Mouse (Mus musculus) ovary, adult 18-20 months (tissue): ENCODE data around the gene Gstp2.
"Not testable (repeated sequence)": the region's sequence is repeated elsewhere in the genome, so short reads cannot be mapped to it uniquely, and the experiment has no call there.

ENCODE experiments used
- DNase-seq: peaks from one replicate; pipeline ENCODE4 v3.0.0; 2022; ENCODE audit warnings: low spot score, mixed read lengths

Gene Gstp2

DNA sequence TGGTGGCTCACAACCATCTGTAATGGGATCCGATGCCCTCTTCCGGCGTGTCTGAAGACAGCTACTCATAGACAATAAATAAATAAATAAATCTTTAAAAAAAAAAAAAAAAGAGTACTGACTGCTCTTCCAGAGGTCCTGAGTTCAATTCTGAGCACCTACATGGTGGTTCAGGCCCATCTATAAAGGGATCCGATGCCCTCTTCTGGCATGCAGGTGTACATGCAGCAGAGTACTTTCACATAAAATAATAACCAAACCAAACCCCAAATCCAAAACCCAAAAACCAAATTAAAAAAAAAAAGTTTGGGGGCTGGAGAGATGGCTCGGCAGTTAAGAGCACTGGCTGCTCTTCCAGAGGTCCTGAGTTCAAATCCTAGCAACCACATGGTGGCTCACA is 3.2 kb upstream of the Gstp2 start:
- DNase-seq = not testable (repeated sequence)

DNA sequence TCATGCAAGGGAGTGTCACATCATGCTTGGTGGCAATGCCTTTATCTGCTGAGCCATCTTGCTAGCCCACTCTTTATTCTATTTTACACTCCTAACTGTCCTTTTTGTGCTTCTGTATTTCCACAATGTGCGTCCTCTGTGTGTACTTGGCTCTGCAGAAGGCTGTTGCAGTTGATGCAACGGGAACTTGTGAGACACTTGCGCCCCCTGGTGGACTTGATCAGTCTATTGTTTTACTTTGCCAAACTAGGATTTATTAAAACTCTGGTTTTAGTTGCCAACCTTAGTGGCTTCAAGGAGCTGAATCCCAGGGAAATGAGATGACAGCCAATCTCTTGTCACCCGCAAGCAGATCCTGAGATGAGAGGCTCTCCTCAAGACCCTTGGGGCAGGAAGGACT is 2.0 kb upstream of the Gstp2 start:
- DNase-seq = peak; percentile 51

DNA sequence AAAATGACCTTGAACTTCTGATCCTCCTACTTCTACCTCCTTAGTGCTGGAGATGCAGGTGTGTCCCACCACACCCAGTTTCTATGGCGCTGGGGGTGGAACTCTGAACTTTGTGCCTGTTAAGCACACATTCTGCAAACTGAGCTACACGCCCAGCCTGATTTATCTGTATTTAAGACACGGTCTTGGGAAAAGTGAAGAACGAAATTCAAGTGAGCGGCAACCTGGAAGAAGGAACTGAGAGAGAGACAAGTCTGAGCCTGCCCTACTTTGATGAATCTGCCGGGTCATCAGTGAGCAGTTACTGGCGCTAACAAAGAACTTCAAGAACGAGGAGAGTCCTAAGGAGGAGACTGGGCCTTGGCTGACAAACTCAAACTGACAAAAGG is 1.0 kb upstream of the Gstp2 start:
- no peak for DNase-seq

DNA sequence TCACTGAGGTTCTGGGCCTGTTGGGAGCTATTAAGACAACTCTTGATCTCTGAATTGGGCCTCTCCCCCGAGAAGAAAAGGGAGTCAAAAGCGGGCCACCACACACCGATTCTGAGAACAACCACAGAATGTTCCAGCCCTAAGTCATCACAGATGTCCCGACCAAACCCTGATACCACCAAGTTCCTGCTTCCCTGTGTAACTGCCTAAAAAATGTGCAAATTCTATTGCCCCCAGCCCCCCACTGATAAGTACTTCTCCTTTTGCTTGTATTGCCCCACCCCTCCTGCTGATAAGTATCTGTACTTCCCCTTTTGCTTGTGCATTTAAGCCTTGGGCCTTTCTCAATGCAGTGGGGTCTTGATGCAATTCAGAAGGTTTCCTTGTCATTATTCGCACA is 1.7 kb downstream of the Gstp2 start:
- not testable (repeated sequence) for DNase-seq

DNA sequence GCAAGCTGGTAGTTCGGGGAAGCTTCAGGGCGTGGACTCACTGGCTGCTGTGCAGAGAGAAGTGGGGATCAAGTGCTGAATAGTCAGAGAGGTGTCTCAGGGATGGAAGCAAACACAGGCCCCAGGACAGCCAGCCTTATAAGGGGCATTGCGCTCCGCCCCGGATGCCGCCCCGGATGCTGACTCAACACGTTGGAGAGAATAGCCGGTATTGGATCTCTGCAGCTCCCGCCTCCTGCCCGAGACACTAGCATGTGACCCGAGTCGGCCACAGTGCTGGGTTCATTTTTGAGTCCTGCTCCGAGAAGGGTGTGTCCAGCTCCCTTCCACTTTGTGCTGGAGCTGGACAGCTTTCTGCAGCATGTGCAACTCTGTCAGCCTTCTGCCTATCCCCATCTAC is 3.7 kb downstream of the Gstp2 start:
- no peak for DNase-seq

DNA sequence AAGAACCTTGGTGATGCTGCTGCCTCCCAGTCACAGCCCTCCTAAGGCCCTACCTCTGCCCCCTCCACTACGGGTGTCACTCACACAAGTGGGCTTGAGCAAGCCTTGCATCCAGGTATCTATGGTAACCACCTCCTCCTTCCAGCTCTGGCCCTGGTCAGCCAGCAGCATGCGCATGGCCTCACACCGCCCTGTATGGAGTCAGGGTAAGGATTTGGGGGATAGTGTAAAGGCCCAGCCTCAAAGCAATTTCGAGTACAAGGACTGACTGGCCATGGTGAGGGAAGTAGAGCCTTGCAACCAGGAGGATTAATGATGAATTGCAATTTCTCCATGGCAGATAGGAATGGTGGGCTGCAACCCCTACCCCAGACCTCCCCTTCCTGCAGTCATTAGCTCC is 4.3 kb downstream of the Gstp2 start:
- DNase-seq = not testable (repeated sequence)

DNA sequence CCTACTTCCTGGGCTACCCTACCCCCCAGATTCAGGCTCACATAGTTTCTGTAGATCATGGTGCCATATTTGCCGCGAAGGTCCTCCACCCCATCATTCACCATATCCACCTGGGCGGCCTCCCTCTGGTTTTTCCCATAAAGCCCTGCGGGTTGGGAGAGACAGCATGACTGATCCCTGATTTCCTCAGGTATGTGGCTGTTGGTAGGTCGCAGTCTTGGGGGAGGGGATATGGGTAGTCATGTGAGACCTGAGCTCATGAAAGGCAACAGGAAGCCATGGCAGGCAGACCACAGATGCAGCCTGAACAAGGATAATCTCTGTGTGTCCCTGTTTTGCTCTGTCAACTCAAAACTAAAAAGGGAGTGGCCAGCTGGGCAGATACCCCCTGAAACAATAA is 4.9 kb downstream of the Gstp2 start:
- not testable (repeated sequence) for DNase-seq

DNA sequence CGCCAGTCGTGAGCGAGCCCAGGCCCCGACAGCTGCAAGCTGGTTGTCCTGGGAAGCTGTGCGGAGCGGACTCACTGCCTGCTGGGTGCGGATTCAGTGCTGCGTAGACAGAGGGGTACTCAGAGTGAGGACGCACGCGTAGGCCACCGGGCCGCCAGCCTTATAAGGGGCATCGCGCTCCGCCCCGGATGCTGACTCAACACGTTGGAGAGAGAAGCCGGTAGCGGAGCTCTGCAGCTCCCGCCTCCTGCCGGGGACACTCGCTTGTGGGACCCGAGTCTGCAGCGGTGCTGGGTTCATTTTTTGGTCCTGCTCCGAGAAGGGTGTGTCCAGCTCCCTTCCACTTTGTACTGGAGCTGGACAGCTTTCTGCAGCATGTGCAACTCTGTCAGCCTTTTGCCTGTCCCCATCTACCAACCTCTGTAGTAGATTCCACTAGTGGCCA is 8.0 kb downstream of the Gstp2 start, which contains the start of gene Gstp1:
Gene Gstp1 (minus strand): TSS at position 198 of the 445 bp plus-strand sequence.
- peak; percentile 85 for DNase-seq

DNA sequence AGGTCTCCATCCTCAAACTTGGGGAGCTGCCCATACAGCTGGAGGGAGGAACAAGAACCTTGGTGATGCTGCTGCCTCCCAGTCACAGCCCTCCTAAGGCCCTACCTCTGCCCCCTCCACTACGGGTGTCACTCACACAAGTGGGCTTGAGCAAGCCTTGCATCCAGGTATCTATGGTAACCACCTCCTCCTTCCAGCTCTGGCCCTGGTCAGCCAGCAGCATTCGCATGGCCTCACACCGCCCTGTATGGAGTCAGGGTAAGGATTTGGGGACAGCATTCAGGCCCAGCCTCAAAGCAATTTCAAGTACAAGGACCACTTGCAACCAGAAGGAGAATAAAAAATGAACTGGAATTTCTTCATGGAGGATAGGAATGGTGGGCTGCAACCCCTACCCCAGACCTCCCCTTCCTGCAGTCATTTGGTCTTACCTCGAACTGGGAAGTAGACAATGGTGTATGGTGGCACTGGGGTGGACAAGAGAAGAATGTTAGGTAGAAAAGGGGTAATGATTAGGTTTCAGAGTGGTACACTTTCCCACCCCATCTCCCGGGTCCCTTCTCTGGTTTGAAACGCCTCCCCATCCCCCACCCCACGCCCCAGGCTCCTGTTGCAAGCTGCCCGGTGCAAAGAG is 8.6 kb downstream of the Gstp2 start:
- DNase-seq = not testable (repeated sequence)

DNA sequence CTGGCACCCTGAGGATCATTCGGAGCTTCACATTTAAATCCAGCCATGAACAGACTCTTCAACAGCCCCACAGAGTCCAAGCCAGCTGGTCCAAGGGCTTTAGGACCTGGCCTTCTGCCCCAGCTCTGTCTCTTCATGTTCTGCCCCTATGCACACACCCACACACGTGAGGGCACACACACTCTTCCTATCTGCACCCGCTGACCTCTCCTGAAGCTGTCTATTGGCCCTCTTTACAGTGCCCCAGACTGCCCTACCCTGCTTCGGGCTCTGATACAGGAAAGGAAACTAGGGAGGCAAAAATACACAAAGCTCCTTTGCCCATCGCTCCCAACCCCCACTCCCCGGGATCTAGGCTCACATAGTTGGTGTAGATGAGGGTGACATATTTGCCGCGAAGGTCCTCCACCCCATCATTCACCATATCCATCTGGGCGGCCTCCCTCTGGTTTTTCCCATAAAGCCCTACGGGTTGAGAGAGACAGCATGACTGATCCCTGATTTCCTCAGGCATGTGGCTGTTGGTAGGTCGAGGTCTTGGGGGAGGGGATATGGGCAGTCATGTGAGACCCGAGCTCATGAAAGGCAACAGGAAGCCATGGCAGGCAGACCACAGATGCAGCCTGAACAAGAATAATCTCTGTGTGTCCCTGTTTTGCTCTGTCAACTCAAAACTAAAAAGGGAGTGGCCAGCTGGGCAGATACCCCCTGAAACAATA is 9.3 kb downstream of the Gstp2 start:
- no peak for DNase-seq

DNA sequence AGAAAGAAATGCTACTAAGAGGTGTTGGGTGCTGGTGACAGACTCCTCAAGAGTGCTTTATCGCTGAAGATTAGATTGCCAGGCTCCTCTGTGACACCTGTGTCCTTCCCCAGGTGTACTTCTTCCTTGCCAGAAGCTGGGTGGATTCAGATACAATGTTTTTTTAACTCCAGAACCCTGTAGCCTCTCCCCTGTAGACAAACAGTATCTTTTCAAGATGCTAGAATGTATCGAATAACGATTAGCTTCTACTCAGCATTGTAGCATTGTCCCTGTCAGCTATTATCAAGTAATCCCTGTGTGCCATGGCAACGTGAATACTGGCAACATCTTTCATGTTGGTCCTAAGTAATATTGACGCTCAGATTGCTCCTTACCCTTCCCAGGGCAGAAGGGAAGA is 12.1 kb downstream of the Gstp2 start:
- no peak for DNase-seq

DNA sequence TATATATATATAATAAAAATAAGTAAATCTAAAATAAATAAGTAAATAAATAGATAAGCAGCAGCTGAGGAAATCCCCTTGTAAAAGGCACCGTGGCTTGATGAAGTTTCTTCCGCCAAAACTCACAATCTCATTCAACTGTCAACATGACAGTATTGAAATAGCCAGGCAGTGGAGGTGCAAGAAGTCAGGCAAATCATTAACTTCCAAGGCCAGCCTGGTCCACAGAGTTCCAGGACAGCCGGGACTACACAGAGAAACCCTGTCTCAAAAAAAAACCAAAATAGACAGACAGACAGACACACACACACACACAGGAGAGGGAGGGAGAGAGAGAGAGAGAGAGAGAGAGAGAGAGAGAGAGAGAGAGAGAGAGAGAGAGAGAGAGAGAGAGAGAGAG is 12.5 kb downstream of the Gstp2 start:
- DNase-seq = no peak

DNA sequence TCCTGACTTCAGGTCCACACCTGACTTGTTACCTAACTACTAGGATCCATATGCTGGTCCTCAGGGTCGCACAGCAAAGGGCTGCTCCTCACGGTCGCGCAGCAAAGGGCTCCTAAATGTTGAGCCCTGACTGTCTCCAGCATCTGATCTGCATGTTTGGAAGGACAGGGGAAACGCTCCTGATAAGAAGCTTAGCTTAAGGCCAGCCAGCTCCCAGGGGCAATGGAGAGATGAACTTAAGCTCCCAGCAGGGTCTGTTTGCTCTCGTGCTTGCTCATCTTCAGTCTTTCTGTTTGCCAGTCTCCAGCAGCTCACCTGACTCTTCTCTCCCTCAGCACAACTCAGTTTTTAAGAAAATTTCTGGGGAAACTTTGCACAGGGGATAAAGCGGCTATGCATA is 13.2 kb downstream of the Gstp2 start:
- no peak for DNase-seq

DNA sequence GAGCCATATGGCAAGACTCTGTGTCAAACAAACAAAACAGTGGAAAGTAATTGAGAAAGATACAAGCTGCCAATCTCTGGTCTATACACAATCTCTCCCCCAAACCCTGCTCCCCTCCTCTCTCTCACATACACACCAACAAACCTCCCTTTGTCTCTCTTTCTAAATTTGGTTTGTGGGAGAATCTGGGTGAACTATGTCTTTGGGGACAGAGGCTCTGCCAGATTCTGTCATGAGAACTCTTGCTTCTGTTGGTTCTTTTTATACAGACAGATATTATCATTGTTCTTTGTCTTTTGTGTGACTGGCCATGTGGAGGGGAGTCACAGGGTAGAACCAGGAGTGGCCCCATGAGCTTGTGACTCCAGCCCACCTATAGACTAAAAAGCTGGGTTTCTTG is 18.2 kb downstream of the Gstp2 start:
- no peak for DNase-seq

DNA sequence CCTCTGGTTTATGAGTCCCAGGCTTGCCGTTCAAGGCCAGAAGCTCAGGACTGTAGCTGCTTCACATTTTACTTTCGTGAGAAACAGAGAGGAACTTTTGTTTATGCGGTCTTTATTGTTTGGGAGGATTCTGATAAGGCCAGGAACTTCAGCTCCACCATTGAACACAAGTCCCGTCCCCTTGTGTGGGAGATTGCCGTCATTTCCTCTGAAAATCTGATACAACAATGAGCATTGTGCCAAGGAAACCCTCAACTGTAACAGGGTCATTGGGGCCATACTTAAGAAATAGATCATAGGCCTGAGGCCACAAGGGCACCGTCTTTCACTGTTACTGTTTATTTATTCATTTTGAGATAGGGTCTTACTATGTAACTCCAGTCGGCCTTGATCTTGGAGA is 22.6 kb downstream of the Gstp2 start:
- DNase-seq = no peak

DNA sequence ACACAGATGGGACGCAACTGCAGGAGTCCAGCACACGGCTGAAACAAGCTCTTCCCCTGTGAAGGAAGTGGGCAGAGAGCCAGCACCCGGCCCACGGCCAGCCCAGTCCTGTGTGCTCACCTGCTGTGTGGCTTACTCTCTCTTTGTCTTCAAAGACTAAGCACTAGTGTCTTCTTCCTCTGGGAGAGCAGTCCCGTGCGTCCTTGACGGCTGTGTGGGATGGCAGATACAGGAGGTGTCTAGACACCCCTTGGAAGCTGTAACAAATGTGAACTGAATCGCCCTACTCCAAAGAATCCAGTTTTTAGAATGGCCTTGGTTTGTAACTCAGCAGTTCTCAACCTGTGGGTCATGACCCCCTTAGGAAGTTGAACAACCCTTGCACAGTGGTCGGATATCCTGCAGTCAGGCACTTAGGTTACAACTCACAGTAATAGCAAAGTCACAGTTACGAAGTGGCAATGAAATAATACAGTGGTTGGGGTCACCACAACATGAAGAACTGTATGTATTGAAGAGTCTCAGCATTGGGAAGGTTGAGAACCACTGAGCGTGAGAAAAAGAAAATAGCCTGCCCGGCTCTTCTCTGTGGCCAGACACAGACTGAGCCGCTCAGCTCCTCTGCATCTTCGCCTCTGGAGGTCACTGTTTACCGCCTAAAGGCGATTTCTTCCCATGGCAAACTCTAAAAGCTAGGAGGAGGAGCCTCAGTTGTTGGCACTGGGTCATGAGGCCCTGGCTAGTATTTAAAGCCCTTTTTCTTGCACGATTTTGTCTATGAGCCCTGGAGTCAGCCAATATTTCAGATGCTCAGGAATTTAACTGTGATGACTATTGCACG is 26.9 kb downstream of the Gstp2 start:
- peak; percentile 81 for DNase-seq

DNA sequence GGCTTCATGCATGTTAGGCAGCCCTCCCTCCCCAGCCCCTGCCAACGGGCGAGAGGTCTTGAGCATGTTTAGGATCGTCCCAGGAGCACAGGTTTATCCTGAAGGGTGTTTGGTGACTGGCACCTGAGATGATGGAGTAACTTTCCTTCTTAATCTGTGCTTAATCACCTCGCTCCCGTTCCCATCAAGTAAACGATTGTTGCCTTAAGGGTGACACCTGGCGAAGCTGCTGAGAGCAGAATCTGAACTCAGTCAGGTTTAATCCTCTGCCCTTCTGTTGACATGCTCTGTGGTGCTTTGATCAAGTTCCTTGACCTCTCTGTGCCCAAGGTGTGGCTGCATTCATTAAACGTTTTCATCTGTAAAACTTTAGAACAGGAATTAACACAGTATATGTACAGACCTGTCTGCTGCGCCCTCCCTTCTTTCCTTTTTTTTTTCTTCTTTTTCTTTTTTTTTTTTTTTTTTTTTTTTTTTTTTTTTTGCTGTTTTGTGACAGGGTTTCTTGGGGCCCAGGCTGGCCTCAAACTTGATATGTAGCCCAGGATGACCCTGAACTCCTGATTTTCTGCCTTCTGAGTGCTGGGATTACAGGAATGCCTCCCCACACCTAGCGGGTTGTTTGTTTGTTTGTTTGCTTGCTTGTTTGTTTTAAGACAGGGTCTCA is 27.8 kb downstream of the Gstp2 start:
- DNase-seq = no peak

DNA sequence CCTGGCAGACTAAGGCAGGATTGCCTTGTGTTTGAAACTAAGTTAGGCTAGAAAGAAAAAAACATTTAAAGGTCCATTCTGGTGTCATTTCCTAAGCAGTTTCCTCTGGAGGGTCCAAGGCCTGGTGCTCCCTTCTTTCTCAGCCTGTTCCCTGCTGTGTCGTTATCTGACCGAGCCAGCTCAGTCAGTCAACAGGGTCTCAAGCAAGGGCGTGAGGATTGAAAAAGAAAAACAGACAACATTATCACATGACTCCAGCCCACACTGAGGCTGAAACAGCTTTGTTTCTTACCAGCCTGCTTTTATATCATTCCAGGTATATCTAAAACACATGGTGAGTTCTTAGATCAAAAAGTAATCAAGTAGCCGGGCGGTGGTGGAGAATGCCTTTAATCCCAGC is 30.2 kb downstream of the Gstp2 start:
- DNase-seq = no peak

DNA sequence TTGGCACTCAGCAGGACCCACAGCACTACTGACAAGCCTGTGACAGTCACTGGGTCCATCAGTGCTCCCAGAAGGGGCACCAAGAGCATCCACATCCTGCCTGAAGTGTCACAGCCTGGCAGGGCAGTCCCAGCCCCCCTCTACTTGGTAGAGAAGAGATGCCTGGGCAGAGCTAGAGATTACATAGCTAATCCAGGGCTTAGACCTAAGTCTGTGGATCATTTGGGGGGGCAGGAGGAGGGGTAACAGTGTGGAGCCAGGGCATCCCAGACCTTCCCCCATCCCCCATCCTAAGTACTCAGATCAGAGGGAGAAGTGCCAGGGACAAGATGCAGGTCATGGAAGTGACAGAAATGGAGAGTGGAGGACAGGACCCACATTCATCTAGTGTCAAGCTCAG is 31.0 kb downstream of the Gstp2 start:
- DNase-seq = no peak

DNA sequence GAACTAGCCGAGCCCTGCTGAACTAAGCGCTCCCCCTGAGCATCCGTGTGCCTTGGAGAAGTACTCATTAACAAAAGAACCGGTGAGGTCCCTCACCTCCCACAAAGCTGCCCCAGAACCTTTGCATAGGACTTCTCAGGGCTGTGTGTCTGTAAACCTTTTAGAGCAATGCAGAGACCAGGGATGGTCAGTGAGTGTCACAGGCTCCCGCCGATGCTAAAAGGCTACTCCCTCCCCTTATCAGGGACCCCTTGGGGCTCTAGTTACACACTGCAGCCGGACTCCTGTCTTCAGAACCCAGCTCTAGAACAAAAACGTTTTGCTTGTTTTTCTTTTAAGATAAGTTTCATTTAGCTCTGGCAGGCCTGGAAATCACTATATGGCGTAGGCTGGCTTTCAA is 32.8 kb downstream of the Gstp2 start:
- DNase-seq = no peak

DNA sequence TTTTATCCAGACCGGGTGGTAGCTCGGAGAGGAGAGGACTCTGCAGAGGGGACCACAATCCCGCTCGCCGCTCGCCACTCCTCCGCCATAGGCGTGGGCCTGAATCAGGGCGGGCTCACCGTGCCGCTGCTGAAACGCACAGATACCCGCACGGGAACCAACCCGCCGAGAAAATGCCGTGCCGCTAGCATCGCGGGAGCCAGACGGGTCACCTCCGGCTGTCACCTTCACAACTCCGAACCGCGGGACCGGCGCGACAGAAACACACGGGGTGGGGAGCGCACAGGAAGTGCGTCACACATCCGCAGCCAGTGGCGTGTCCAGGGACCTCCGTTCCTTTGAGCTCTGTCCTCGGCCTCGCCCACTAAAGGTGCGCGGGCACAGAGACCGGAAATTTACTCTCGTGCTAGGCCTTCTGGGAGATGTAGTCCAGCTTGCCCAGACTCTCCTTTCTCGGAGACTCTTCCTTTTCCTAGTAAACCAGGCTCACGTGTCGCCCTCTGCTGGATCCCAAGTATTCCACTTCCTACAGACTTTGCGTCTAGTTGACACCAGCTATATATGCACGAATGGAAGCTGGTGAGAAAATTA is 33.3 kb downstream of the Gstp2 start, which contains the start of gene Ndufv1:
Gene Ndufv1 (minus strand): TSS at position 375 of the 591 bp plus-strand sequence.
- peak; percentile 98 for DNase-seq

DNA sequence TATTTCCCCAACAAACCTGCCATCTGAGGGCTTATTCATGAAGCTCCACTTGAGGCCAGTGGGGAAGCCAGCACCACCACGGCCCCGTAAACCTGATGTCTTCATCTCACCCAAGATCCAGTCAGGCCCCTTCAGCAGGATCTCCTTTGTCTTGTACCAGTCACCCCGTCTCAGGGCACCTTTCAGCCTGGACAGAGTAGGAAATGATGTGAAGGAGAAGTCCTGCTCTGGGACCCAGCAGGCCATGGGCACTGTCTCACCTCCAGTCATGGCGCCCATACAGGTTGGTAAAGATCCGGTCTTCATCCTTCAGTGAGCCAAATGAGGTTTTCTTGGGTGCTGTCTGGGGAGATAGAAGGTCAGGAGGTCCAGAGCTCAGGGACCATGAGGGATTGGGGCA is 34.7 kb downstream of the Gstp2 start:
- no peak for DNase-seq
